Mouse (Mus musculus) adrenal gland, postnatal 36 days (tissue): ENCODE results near the gene Hpse2. TPM values are rescaled to one million over a fixed set of nuclear protein-coding genes. Genes with fewer than 3 reads are reported as not detected.

Source experiments
- total RNA-seq, 2 experiments: library from RNA; stranded (reverse); gene quantifications; 2 replicates each; pipeline ENCODE4 v1.2.3; 2021

The Hpse2 gene
- total RNA-seq, 2 experiments from 2014 or later = not detected

Other genes starting within 250 kb of the Hpse2 start
- under 1 TPM; 0.10 to 0.16 TPM for gene Cnnm1, start 52.1 kb upstream of the Hpse2 start, total RNA-seq
- 100 to 1,000 TPM; 279 to 345 TPM for gene Got1, start 136.2 kb upstream of the Hpse2 start, total RNA-seq
- not detected for gene Nkx2-3, start 224.0 kb upstream of the Hpse2 start, total RNA-seq